Mouse (Mus musculus): ENCODE results near the gene Stap2.

Stap2 gene

DNA sequence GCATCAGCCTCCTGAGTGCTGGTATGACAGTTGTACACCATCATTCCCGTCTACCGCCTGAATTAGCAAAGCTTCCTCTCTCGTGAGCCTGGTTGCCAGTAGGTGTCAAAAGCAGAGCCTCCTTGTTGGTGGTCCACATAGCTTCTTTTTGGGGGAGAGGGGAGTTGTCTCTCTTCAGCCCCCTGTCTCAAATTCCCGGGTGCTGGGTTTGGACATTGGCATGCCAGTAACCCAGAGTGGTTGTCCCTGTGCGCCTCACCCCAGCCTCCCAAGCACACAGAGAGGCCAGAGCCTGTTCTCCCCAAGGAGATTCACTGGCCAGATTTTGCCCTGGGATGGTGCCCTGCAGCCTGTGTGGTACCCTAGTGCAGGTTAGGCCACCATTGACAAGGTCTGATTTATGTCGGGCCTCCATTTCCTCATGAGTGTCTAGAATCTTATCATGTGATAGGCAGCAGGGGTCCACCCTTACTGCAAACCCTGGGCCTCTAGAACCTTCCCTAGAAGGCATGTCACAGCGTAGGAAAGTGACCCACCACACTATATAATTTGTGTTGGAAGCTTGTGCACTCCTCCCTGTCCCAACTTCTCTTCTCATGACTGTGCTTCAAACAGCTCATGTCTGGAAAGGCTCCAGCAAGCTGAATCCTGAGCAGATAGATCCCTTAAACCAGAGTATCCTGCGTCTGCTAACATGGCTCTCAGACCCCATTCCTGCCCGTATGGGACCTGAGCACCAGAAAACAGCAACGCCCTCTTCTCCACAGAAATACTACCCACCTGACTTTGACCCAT lies 45.2 kb downstream of the Stap2 start:
- DNase-seq (ENCODE audit: low spot score): no peak

DNA sequence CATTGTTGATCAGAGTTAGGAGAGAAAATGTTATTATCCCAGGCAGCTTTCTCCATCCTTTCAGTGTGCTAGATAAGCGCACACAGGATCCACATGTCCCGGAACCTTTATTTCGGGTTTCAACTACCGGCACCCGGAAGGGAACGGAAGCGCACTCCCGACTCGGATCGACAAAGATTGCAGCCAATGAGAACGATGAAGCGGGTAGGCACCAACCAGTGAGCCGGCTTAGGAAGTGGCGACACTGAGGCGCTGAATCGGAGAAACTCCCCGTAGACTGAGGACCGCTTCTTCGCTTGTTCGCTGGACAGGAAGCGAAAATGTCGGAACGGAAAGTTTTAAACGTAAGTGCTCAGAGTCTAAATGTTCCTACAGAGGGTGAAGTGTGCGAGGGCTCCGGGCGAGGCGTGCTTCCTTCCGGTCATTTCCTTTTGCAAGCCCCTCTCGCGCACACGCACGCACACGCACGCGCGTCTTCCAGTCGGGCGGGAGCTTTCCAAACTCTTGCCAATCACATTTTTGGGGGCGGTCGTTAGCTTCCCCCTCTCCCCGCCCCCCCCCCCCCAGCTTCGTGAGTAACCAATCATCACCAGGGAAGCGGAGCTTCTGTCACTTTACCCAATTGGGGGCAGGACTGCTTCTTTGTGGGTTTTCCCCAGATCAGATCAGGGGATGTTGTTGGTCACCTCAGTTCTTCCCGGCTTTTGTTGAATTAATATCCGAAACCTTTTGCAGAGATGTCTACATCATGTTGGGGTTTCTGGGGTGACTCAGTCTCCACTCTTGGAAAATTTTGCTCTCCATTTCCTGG lies 46.3 kb downstream of the Stap2 start, which contains the start of gene Yju2:
Gene Yju2 (plus strand): TSS at position 182 of the 811 bp plus-strand sequence.
- DNase-seq (ENCODE audit: low spot score): peak; percentile 96

DNA sequence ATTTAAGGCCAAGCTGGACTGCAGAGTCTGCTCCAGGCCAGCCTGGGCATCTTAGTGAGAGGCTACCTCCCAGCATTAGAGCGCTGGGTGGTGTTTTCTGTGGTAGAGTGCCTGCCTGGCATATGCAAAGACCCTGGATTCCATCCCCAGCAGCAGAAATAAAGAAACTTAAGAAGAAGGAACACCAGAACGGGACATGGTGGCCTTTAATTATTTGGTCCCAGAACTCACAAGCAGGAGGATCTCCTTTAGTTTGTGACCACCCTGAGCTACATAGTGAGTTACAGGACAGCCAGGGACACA lies 46.8 kb downstream of the Stap2 start:
- no peak for DNase-seq (ENCODE audit: low spot score)

DNA sequence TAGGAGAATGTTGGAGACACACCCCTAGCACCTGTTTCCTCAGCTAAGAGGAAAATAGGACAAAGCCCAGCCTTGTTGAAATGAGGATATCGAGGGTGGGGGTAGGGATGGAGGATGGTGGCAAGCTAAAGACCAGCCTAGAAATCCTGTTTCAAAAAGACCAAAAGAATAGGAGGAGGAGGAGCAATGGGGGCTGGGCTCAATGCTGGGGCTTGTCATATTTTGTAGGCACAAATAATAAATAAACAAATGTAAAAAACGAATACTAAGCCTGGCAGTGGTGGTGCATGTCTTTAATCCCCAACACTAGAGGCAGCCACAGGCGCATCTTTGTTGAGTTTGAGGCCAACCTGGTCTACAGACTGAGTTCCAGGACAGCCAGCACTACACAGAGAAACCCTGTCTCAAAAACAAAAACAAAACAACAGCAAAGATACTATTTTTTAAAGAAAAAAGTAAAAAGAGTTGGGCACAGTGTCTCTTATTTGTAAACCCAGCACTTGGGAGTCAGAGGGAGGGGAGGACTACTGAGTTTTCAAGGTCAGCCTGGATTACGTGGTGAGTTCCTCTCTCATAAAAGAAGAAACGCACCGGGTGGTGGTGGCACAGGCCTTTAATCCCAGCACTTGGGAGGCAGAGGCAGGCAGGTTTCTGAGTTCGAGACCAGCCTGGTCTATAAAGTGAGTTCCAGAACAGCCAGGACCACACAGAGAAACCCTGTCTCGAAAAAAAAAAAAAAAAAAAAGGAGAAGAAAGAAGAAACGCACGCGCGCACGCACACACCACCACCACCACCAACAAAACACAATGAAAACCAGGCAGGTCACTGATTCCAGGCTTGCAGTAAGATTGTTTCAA lies 47.4 kb downstream of the Stap2 start:
- DNase-seq (ENCODE audit: low spot score): no peak

DNA sequence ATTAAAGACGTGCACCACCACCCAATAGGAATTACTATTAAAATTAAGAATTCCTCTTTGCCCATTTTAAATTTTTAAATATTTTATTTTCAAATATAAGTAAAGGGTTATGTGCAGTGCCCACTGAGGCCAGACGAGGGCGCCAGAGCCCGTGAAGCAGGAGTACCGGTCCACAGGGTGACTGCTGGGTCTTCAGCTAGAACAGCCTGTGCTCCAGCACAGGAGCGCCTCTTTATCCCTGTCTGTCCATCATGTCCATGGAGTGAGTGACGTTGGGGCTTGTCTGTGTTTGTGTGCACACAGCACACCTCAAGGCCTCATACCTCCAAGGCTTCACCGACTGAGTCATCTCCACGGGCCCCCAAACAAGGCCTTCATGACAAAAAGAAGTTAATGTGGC lies 48.2 kb downstream of the Stap2 start:
- DNase-seq (ENCODE audit: low spot score): peak; percentile 69

DNA sequence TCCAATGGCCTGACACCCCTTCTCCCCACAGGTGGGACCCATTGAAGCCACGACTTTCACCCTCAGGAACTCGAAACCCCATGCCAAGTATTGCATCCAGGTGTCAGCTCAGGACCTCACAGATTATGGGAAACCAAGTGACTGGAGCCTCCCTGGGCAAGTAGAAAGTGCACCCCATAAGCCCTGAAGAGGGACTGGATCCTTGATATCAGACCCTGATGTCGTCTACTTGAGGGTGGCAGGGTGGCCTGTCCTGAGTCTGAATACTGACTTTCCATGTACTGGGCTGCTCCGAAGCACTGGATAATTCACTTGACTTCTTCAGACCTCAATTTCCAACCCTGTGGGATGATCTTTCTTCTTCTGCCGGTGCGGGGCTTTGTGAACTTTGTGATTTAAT lies 48.8 kb downstream of the Stap2 start:
- DNase-seq (ENCODE audit: low spot score): no peak

DNA sequence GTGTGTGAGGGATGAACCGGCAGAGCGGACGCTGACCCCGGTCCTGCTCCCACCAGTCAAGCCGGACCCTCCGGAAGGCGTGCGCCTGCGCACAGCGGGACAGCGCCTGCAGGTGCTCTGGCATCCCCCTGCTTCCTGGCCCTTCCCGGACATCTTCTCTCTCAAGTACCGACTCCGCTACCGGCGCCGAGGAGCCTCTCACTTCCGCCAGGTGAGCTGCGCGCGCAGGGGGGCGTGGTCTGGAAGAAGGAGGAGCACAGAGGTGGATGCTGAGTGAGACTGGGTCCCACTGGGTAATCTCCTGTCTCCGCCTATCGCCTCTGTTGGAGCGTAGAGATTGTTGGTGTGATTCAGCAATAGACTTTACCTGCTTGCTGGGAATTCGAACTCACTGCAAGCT lies 49.3 kb downstream of the Stap2 start:
- DNase-seq (ENCODE audit: low spot score): peak; percentile 70

DNA sequence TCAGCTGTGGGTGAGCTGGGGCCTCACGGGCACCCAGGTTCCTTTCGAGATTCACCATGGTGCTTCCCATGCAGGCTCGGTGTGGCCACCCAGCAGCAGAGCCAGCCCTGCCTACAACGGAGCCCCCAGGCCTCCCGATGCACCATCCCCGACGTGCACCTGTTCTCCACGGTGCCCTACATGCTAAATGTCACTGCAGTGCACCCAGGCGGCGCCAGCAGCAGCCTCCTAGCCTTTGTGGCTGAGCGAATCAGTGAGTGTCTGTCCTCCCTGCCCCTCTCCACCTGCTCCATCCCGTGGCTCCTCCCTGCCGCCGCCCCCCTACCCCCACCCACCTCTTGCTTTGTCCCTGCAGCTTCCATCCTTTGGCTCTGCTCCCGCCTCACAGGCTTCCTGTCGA lies 51.2 kb downstream of the Stap2 start:
- DNase-seq (ENCODE audit: low spot score): no peak

DNA sequence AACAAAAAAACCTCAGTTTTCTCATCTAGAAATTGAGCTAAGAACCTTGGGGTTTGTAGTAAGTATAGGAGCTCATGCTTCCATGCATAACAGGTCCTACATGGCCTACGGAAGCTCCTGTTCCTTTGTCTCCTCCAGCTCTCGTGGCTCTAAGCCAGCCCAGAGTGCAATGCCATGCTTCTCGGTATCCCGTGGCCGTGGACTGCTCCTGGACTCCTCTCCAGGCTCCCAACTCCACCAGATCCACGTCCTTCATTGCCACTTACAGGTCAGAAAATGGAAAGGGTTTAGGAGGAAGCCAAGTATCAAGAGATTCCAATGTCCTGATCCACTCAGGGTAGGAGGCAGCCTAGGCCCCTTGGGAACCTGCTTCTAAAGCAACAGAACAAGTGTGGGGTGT lies 51.6 kb downstream of the Stap2 start:
- no peak for DNase-seq (ENCODE audit: low spot score)

DNA sequence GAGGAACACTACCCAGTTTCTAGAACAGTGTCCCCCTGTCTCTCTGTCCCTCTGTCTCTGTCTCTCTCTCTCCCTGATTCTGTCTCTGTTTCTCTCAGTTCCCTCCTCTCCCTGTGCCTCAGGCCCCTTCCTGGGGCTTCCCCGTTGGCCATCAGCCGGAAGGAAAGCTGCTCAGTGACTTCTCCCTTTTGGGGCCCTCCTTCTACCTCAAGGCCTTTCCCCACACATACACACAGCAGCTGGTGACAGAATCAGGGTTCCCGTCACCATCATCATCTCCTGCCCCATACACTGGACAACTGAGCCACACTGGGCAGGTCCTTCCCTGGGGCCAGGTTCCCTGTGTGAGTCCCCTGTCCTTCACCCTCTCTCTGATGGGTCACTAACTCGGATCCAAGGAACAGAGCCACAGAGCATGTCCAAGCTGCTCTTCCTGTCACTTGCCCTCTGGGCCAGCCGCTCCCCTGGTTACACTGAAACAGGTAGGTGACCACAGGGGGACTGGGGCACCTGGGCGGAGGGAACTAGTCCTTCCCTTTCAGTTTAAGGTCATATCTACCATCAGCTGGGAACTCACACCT lies 52.8 kb downstream of the Stap2 start, which contains the start of gene Ebi3:
Gene Ebi3 (plus strand): TSS at position 194 of the 581 bp plus-strand sequence.
- no peak for DNase-seq (ENCODE audit: low spot score)

DNA sequence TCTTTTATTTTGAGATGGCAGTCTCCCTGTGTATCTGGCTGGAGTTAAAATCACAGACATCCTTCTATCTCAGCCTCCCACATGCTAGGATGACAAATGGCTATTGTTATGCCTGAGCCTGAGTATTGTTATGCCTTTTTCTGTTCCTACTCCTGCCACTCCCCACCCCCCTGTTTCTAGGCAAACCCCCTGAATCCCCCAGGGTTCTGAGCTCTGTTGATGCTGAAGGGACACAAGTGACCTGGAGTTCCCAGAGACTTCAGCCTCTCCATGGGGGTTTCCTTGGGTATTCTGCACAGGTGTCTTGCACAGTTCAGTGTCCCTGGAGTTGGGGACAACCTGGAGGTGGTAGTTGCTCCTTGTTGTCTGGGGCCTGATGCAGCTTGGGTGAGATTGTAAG lies 53.3 kb downstream of the Stap2 start:
- DNase-seq (ENCODE audit: low spot score): no peak

DNA sequence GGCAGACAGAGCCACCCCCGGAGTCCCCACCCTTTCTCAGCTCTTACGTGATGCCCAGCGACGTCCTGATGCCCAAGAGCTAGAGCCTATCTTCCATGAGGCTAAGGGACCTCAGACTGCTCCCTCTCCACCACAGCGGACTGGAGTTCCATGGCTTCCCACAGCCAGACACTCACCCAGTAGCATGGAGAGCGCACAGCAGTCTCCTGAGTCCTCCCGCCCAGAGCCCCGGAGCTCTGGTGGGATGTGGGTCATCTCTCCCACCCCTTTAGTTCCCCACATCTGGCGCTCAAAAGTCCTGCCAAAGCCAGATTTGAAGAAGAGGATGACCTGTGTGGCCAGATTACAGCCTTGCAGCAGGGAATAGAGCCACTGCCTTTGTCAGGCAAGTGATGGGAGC lies 54.8 kb downstream of the Stap2 start:
- no peak for DNase-seq (ENCODE audit: low spot score)

DNA sequence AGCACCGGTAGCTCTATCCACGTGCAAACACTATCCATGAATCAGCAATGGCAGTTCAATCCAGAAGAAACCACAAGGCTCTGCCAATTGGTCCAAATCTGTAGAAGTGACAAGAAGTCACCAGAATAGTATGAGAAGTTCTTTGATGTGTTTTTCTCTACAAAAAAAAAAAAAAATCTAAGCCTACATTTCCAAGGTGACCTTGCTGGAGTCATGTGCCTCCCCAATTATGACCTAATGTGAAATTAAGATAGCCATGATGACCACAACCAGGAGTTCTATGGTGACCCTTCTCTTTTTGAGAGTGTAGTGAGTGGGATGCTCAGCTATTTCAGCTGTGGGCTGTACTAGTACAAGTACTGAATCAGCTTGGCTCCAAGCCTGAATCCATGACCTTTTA lies 56.0 kb downstream of the Stap2 start, which contains the start of gene Zfp119b:
Gene Zfp119b (minus strand): TSS at position 101 of the 400 bp plus-strand sequence.
- DNase-seq (ENCODE audit: low spot score): no peak

DNA sequence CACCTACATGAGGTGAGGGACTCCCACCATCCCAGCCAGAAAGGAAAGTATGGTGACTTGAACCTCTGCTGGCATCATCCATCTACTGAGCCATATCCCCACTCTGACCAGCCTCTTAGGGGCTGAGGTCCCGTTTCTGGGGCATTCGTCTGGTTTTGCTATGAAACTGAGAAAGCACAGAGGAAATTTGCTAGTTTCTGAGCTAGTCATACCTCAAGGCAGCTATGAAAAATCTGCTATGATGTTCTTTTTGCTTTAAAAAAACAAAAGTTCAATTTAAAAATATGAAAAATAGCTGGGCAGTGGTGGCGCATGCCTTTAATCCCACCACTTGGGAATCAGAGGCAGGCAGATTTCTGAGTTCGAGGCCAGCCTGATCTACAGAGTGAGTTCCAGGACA lies 56.7 kb downstream of the Stap2 start:
- no peak for DNase-seq (ENCODE audit: low spot score)
